Mouse (Mus musculus) bone marrow macrophage, adult 2 months (primary cell): ENCODE data around the gene Gclc. TPM values are rescaled to one million over a fixed set of nuclear protein-coding genes. Genes with fewer than 3 reads are reported as not detected.

Source experiments
- H3K27ac ChIP-seq: 2 replicates; pipeline ENCODE4 v1.5.1; 2012; ENCODE audit warnings: low read depth, low read length; ENCODE audit not compliant: insufficient read depth
- H3K4me1 ChIP-seq: 2 replicates; pipeline ENCODE4 v1.6.1; 2012; ENCODE audit warnings: low read length; ENCODE audit not compliant: control insufficient read depth, insufficient read depth
- H3K4me3 ChIP-seq: 2 replicates; pipeline ENCODE4 v1.5.1; 2012; ENCODE audit warnings: mild to moderate bottlenecking, low read length, moderate library complexity; ENCODE audit not compliant: insufficient read depth
- CTCF ChIP-seq: IDR thresholded peaks from 2 replicates; pipeline ENCODE4 v1.5.1; 2012; ENCODE audit warnings: low read depth, mild to moderate bottlenecking, low read length, moderate library complexity
- POLR2A ChIP-seq: IDR thresholded peaks from 2 replicates; pipeline ENCODE4 v1.6.1; 2012; ENCODE audit warnings: mild to moderate bottlenecking, low read depth, low read length, borderline replicate concordance
- polyA plus RNA-seq: library from polyadenylated mRNA; stranded (reverse); fragments of >200 nt; gene quantifications from 2 replicates; pipeline ENCODE4 v1.2.4, GENCODE M21; 2012; ENCODE audit not compliant: missing spikeins, insufficient read depth, insufficient read length

The Gclc gene
- polyA plus RNA-seq, 1 experiment, result 27.8 TPM

- Histone ChIP-seq H3K27ac (no peak overlapping the region), H3K4me1 (peaks cover 7% of the 10 kb centered on the region; the same call in 1 of the 2 replicates), H3K4me3 (no peak overlapping the region)
- TF ChIP-seq POLR2A, result no peak
- no peak for TF ChIP-seq CTCF
Measured at GRCm38 (mm10) chr9:77759111-77759510, 4.8 kb downstream of the Gclc start.

GRCm38 (mm10) chr9:77759756-77760155 is 5.4 kb downstream of the Gclc start:
- H3K27ac ChIP-seq, result no peak overlapping the region
- H3K4me3 ChIP-seq, result no peak overlapping the region
- TF ChIP-seq CTCF (no peak), POLR2A (no peak)
- H3K4me1 ChIP-seq, result peaks cover 7% of the 10 kb centered on the region; the same call in 1 of the 2 replicates

DNA sequence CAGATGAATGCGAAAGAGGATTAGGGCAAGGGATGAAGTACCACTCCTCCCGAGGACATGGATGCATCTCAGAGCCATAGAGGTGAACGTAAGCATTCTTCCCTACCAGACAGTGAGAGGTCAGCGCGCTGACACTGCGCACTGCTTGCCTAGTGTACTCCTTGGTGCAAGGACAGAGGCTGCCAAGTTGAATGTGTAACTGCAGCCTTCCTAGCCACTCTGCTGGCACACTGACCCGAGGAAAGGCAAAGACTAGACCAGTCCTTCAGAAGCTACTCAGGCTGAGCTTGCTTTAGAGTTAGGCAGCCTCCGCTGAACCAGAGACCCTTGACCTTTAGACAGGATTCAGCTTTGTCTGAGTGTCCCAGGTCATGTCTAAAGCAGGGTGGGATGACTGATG is 11.9 kb downstream of the Gclc start:
- no peak for TF ChIP-seq CTCF
- no peak for TF ChIP-seq POLR2A
- no peak overlapping the region for H3K27ac ChIP-seq
- H3K4me3 ChIP-seq, result no peak overlapping the region

GRCm38 (mm10) chr9:77766767-77767166 is 12.4 kb downstream of the Gclc start:
- TF ChIP-seq POLR2A (no peak), CTCF (no peak)
- H3K4me3 ChIP-seq, result no peak overlapping the region
- no peak overlapping the region for H3K27ac ChIP-seq
- no peaks in the 10 kb centered on the region for H3K4me1 ChIP-seq

More for the DNA sequence above, 11.9 kb downstream of the Gclc start:
- H3K4me1 ChIP-seq, result no peaks in the 10 kb centered on the region

DNA sequence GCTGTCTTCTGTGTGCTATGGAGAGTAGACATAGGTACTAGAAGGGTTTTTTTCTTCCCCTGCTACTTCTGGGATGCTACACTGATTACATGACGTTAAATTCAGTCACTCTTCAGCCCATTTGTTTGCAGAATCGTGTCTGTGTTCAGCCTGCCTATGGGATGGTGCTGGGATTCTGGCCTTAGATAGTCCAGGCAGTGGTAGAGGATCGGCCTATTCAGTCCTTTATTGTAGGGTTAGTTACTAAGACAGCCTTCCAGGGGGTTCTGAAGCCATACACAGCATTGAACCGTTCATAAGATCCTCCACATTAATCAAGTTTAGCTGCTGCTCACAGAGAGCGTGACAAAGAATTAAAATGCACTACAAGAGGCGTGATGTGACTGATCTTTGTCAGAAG is 16.6 kb downstream of the Gclc start:
- H3K4me1 ChIP-seq, result no peaks in the 10 kb centered on the region
- no peak for TF ChIP-seq CTCF
- no peak for TF ChIP-seq POLR2A
- no peak overlapping the region for H3K4me3 ChIP-seq
- H3K27ac ChIP-seq, result no peak overlapping the region

DNA sequence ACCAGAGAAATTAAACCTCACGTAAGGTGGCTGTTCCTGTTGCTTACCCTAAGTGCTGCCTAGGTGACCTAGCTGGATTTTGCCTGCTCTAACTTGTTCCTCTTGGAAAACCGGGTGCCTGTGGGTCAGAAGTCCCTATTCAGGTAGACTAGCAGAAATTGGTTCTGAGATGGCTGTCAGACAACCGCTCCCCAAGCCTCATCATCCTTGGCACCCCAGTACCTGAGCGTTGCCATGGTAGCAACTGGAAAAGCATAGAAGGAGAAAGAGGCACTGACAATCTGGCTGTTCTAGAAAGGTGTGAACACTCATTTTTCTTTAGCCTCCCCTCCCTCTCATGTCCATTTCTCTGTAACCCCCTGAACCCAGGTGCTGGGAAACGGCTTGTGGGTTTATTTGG is 17.0 kb downstream of the Gclc start:
- TF ChIP-seq POLR2A (no peak), CTCF (no peak)
- Histone ChIP-seq H3K27ac (no peak overlapping the region), H3K4me3 (no peak overlapping the region), H3K4me1 (no peaks in the 10 kb centered on the region)

DNA sequence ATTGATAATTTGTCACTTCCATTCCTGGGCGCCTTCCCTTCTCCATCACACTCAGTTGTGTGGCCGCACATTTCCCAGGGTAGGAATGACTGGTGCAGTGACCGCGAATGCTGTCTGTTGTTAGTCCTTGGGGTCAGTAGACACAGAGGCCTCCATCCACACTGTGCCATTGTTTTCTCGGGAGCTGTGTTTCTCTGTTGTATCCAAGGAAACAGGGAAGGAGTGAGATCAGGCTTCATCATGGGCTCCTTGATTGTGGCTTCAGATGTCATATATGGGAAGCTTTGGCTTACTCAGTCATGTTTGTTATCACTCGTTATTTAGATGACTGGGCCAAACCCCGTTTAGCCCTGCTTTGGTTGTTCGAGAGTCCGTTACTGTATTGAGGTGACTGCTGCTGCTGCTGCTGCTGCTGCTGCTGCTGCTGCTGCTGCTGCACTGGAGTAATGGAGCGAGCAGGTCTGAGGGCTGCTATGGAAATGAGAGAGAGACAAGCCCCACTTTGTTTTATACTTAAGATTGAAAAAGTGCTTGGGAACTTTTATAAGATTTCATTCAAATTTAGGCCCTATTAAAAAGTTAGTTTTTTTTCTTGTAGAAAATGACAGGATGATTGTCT is 17.5 kb downstream of the Gclc start:
- Histone ChIP-seq H3K27ac (no peak overlapping the region), H3K4me3 (no peak overlapping the region), H3K4me1 (no peaks in the 10 kb centered on the region)
- TF ChIP-seq POLR2A, result no peak
- TF ChIP-seq CTCF, result no peak

GRCm38 (mm10) chr9:77776720-77777515 is 22.6 kb downstream of the Gclc start:
- Histone ChIP-seq H3K4me3 (no peak overlapping the region), H3K27ac (no peak overlapping the region), H3K4me1 (no peaks in the 10 kb centered on the region)
- TF ChIP-seq CTCF (no peak), POLR2A (no peak)

GRCm38 (mm10) chr9:77777622-77778021 is 23.3 kb downstream of the Gclc start:
- Histone ChIP-seq H3K4me3 (no peak overlapping the region), H3K27ac (no peak overlapping the region), H3K4me1 (no peaks in the 10 kb centered on the region)
- TF ChIP-seq POLR2A (no peak), CTCF (no peak)

DNA sequence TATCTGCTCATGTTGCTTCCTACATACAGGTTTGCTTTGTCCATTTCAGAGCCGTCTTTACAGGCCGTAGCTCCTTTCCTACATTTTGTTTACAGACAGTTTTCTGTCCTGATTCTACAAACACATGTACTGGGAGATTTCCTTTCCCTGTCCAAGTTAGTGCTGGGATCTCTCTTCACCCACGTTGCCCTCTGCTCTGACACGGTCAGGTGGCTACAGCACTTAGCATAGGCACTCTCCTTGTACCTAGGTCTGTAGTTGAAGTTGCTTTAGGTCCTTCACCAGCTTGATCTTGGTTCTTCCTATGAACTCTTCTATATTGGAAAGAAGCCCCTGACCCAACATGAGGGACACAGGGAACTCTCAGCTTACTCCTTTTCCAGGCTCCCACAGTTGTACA is 25.4 kb downstream of the Gclc start:
- H3K27ac ChIP-seq, result no peak overlapping the region
- no peaks in the 10 kb centered on the region for H3K4me1 ChIP-seq
- no peak overlapping the region for H3K4me3 ChIP-seq
- TF ChIP-seq POLR2A, result no peak
- TF ChIP-seq CTCF, result no peak
